Mouse (Mus musculus): ENCODE data around the gene Arhgap27. TPM values are rescaled to one million over a fixed set of nuclear protein-coding genes. Genes with fewer than 3 reads are reported as not detected.

Arhgap27 gene
- polyA plus RNA-seq, 1 experiment = 8.5 TPM

DNA sequence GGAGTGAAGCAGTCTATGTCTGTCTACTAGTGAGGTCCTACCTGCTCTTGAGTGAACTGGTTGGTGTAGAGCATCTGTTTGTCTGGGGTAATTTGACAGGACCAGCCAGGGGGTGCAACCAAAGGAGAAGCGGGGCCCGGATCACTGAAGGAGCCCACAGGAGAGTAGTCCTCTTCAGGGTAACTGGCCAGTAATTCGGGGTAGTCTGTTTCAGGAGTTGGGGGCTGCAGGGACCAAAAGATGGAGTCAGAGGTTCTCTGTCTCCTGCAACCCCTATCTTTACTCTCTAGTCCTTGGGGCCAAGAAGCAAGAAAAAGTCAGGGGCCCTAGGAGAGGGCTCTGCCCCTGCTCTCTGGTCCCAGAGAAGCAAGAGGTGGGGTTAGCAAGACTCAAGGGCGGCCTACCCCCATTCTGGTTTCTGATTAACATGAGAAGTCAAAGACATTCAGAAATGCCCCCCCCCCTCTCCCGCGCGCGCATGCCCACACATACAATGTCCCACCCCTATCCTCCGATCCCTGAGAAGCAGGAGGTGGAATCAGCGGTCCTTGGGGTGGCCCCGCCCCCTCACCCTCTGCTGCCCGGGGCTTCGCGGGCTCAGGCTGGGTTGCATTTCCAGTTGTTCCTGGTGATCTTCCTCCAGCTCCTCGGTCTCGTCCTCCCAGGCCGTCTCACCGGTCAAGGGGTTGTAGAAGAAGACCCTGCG lies 23.9 kb downstream of the Arhgap27 start:
- Histone ChIP-seq H3K9me3 (replicated peaks; ENCODE audit: control insufficient read depth, insufficient read depth, low read length, poor library complexity, severe bottlenecking) (no peaks in the 10 kb centered on the region), H3K36me3 (ENCODE audit: control insufficient read depth, insufficient read depth, low read length, poor library complexity, severe bottlenecking) (no peaks in the 10 kb centered on the region), H3K4me1 (ENCODE audit: control insufficient read depth, insufficient read depth, low read length) (peaks cover 9% of the 10 kb centered on the region), H3K27ac (ENCODE audit: insufficient read depth, low read length) (no peak overlapping the region), H3K27me3 (ENCODE audit: control insufficient read depth, insufficient read depth, low read length, poor library complexity, severe bottlenecking) (no peaks in the 10 kb centered on the region), H3K9ac (ENCODE audit: low read depth, poor library complexity, severe bottlenecking) (peak overlapping the region; percentile 40), H3K4me3 (ENCODE audit: low read depth, low read length) (no peak overlapping the region; the same call in 1 of the 2 replicates)
- no peak for TF ChIP-seq CTCF (IDR thresholded peaks at IDR 0.05; ENCODE audit: low read depth, low read length)
- TF ChIP-seq POLR2A (IDR thresholded peaks at IDR 0.05; ENCODE audit: insufficient read depth, low read length) = no peak
- no peak for TF ChIP-seq EP300 (IDR thresholded peaks at IDR 0.05; ENCODE audit: insufficient read depth, low read depth, low read length)

DNA sequence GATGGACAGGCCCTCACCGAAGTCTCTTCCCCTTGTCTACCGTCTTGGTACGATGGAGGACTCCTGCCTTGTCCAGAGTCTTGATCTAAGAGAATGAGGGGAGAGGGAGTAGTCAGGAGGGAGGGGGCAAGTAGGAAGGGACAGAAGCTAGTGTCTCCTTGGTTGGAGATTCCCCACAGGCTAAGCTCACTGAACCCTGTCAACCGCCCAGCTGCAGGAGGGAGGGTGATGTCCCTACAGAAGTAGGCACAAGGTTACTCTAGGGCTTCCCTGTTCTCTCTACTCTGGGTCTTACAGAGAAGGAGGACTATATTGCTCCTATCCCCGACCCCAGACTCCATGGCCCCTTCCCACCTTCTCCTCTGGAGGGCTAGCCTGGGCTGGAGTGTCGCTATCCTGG lies 24.8 kb downstream of the Arhgap27 start:
- Histone ChIP-seq H3K27me3 (ENCODE audit: control insufficient read depth, insufficient read depth, low read length, poor library complexity, severe bottlenecking) (no peaks in the 10 kb centered on the region), H3K9me3 (replicated peaks; ENCODE audit: control insufficient read depth, insufficient read depth, low read length, poor library complexity, severe bottlenecking) (no peaks in the 10 kb centered on the region), H3K4me1 (ENCODE audit: control insufficient read depth, insufficient read depth, low read length) (peaks cover 9% of the 10 kb centered on the region), H3K27ac (ENCODE audit: insufficient read depth, low read length) (no peak overlapping the region), H3K4me3 (ENCODE audit: low read depth, low read length) (no peak overlapping the region), H3K36me3 (ENCODE audit: control insufficient read depth, insufficient read depth, low read length, poor library complexity, severe bottlenecking) (no peaks in the 10 kb centered on the region), H3K9ac (ENCODE audit: low read depth, poor library complexity, severe bottlenecking) (no peak overlapping the region)
- no peak for TF ChIP-seq POLR2A (IDR thresholded peaks at IDR 0.05; ENCODE audit: insufficient read depth, low read length)
- no peak for TF ChIP-seq CTCF (IDR thresholded peaks at IDR 0.05; ENCODE audit: low read depth, low read length)
- no peak for TF ChIP-seq EP300 (IDR thresholded peaks at IDR 0.05; ENCODE audit: insufficient read depth, low read depth, low read length)

DNA sequence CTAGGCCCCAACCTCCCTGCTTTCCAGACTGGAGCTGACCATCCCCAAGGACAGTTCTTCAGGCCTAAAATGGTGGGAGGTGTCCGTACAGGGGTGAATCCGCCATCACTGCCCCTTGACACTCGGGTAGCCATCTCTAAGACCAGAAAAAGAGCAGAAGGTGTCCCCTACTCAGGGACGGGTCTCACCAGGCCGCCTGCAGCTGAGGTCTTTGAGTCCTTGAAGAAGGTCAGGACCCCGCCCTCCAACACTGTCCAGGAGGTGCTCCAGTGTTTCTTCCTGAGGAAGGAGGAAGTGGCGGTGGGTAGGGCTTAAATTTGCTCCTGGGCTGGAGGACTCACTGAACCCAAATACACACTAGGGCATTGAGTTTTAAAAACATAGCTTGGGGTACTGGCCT lies 25.4 kb downstream of the Arhgap27 start:
- Histone ChIP-seq H3K27me3 (ENCODE audit: control insufficient read depth, insufficient read depth, low read length, poor library complexity, severe bottlenecking) (no peaks in the 10 kb centered on the region), H3K9ac (ENCODE audit: low read depth, poor library complexity, severe bottlenecking) (no peak overlapping the region), H3K27ac (ENCODE audit: insufficient read depth, low read length) (no peak overlapping the region), H3K4me1 (ENCODE audit: control insufficient read depth, insufficient read depth, low read length) (peaks cover 9% of the 10 kb centered on the region), H3K9me3 (replicated peaks; ENCODE audit: control insufficient read depth, insufficient read depth, low read length, poor library complexity, severe bottlenecking) (no peaks in the 10 kb centered on the region), H3K36me3 (ENCODE audit: control insufficient read depth, insufficient read depth, low read length, poor library complexity, severe bottlenecking) (no peaks in the 10 kb centered on the region), H3K4me3 (ENCODE audit: low read depth, low read length) (no peak overlapping the region)
- TF ChIP-seq EP300 (IDR thresholded peaks at IDR 0.05; ENCODE audit: insufficient read depth, low read depth, low read length) = no peak
- TF ChIP-seq POLR2A (IDR thresholded peaks at IDR 0.05; ENCODE audit: insufficient read depth, low read length) = no peak
- TF ChIP-seq CTCF (IDR thresholded peaks at IDR 0.05; ENCODE audit: low read depth, low read length) = no peak

DNA sequence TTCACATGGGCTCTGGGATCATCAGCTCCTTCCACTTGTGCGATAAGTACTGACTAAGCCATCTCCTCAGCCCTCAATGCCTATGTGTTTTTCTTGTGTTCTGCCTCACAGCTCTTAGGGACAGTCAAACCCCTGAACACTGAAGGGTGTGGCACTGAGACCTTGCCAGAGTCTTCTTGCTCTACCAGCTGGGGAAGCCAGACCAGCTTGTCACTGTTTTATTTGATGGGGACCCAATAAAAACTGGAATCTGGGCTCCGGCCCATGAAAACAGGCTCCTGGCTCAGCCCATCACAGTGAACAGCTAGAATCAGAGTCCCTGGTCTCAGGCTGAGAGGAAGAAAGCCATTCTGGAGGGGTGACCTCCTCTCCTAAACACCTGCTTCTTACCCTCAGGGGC lies 26.3 kb downstream of the Arhgap27 start:
- peaks cover 9% of the 10 kb centered on the region for H3K4me1 ChIP-seq (ENCODE audit: control insufficient read depth, insufficient read depth, low read length)
- no peak overlapping the region for H3K9ac ChIP-seq (ENCODE audit: low read depth, poor library complexity, severe bottlenecking)
- no peaks in the 10 kb centered on the region for H3K27me3 ChIP-seq (ENCODE audit: control insufficient read depth, insufficient read depth, low read length, poor library complexity, severe bottlenecking)
- TF ChIP-seq CTCF (IDR thresholded peaks at IDR 0.05; ENCODE audit: low read depth, low read length) (no peak), POLR2A (IDR thresholded peaks at IDR 0.05; ENCODE audit: insufficient read depth, low read length) (no peak), EP300 (IDR thresholded peaks at IDR 0.05; ENCODE audit: insufficient read depth, low read depth, low read length) (no peak)
- H3K27ac ChIP-seq (ENCODE audit: insufficient read depth, low read length) = no peak overlapping the region
- H3K36me3 ChIP-seq (ENCODE audit: control insufficient read depth, insufficient read depth, low read length, poor library complexity, severe bottlenecking) = no peaks in the 10 kb centered on the region
- H3K9me3 ChIP-seq (replicated peaks; ENCODE audit: control insufficient read depth, insufficient read depth, low read length, poor library complexity, severe bottlenecking) = no peaks in the 10 kb centered on the region
- no peak overlapping the region for H3K4me3 ChIP-seq (ENCODE audit: low read depth, low read length)

DNA sequence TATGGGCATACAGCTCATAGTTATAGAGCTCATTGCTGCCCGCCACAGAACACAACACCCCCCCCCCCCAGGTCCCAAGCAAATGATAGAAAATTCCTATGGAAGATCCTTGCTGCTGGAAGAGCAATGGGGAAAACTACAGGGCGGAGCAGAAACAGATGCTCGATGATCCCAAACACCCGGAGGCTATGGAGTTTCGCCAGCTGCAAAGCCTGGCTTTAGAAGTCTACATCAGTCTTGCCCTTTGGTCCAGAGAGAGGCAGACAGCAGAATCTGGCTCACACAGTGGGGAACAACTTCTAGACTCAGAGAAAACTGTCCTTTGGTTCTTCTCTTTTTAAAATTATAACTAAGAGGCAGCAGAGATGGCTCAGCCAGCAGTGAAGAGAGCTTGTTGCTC lies 27.9 kb downstream of the Arhgap27 start:
- Histone ChIP-seq H3K27me3 (ENCODE audit: control insufficient read depth, insufficient read depth, low read length, poor library complexity, severe bottlenecking) (no peaks in the 10 kb centered on the region), H3K36me3 (ENCODE audit: control insufficient read depth, insufficient read depth, low read length, poor library complexity, severe bottlenecking) (no peaks in the 10 kb centered on the region), H3K27ac (ENCODE audit: insufficient read depth, low read length) (no peak overlapping the region), H3K4me1 (ENCODE audit: control insufficient read depth, insufficient read depth, low read length) (peaks cover 9% of the 10 kb centered on the region), H3K9ac (ENCODE audit: low read depth, poor library complexity, severe bottlenecking) (no peak overlapping the region), H3K4me3 (ENCODE audit: low read depth, low read length) (no peak overlapping the region), H3K9me3 (replicated peaks; ENCODE audit: control insufficient read depth, insufficient read depth, low read length, poor library complexity, severe bottlenecking) (no peaks in the 10 kb centered on the region)
- TF ChIP-seq CTCF (IDR thresholded peaks at IDR 0.05; ENCODE audit: low read depth, low read length) (no peak), EP300 (IDR thresholded peaks at IDR 0.05; ENCODE audit: insufficient read depth, low read depth, low read length) (no peak), POLR2A (IDR thresholded peaks at IDR 0.05; ENCODE audit: insufficient read depth, low read length) (no peak)

DNA sequence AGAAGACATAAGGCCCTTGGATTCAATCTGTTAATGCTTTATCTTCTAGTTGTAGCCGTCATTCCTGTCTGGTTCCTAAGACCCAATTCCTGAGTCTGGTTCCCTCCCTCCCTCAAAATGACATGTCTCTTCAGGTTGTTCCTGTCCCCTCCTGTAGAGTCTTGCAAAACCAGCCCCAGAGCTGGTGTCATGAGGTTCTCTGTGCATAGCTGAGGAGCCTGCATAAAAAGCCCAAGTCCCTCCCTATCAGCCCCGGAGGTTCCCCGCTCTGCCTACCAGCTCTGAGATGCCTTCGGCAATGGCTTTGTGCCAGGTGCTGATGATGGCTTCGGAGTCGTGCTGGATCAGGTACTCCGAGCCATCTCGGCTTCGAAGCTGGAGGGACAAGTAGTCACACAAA lies 28.6 kb downstream of the Arhgap27 start:
- H3K9me3 ChIP-seq (replicated peaks; ENCODE audit: control insufficient read depth, insufficient read depth, low read length, poor library complexity, severe bottlenecking) = no peaks in the 10 kb centered on the region
- no peak overlapping the region for H3K4me3 ChIP-seq (ENCODE audit: low read depth, low read length)
- H3K4me1 ChIP-seq (ENCODE audit: control insufficient read depth, insufficient read depth, low read length) = peaks cover 9% of the 10 kb centered on the region
- no peak overlapping the region for H3K27ac ChIP-seq (ENCODE audit: insufficient read depth, low read length)
- H3K9ac ChIP-seq (ENCODE audit: low read depth, poor library complexity, severe bottlenecking) = no peak overlapping the region
- H3K27me3 ChIP-seq (ENCODE audit: control insufficient read depth, insufficient read depth, low read length, poor library complexity, severe bottlenecking) = no peaks in the 10 kb centered on the region
- no peak for TF ChIP-seq POLR2A (IDR thresholded peaks at IDR 0.05; ENCODE audit: insufficient read depth, low read length)
- no peak for TF ChIP-seq CTCF (IDR thresholded peaks at IDR 0.05; ENCODE audit: low read depth, low read length)
- TF ChIP-seq EP300 (IDR thresholded peaks at IDR 0.05; ENCODE audit: insufficient read depth, low read depth, low read length) = no peak
- H3K36me3 ChIP-seq (ENCODE audit: control insufficient read depth, insufficient read depth, low read length, poor library complexity, severe bottlenecking) = no peaks in the 10 kb centered on the region
